Mouse (Mus musculus) kidney, adult 2 months (tissue): ENCODE results near the gene Ctu2.

ENCODE experiments used
- CTCF ChIP-seq: fragments of 200-500 bp; conservative IDR thresholded peaks from 2 replicates; pipeline ENCODE4 v1.5.1; 2011; ENCODE audit warnings: low read depth, mild to moderate bottlenecking, control low read depth, low read length, moderate library complexity, mixed read lengths; ENCODE audit not compliant: insufficient read depth, insufficient read length
- POLR2A ChIP-seq: fragments of 200-500 bp; IDR thresholded peaks from one replicate; pipeline ENCODE4 v1.6.1; 2011; ENCODE audit warnings: low read depth, low read length, control low read depth

GRCm38 (mm10) chr8:122443262-122444006, 32.5 kb upstream of the Ctu2 start, which contains the start of gene Mvd:
- TF ChIP-seq POLR2A, result peak; percentile 86
- peak; percentile 63 for TF ChIP-seq CTCF
